Mouse (Mus musculus) hindbrain, embryonic 12.5 days (tissue): ENCODE results near the gene Oat. TPM values are rescaled to one million over a fixed set of nuclear protein-coding genes. Genes with fewer than 3 reads are reported as not detected.
A peak's percentile ranks its signal among the peaks of the same experiment; 100 is the strongest.

Source experiments
- ATAC-seq: fragments of 200-750 bp; cut with Nextera tagmentation; 2 replicates; pipeline ENCODE4 v1.8.0; 2017; ENCODE audit warnings: moderate TSS enrichment; ENCODE audit not compliant: low FRiP score
- H3K27ac ChIP-seq: fragments of 300-500 bp; sonication (generic); 2 replicates; pipeline ENCODE4 v1.5.1; 2016; ENCODE audit warnings: mild to moderate bottlenecking
- H3K27me3 ChIP-seq: fragments of 300-500 bp; sonication (generic); 2 replicates; pipeline ENCODE4 v1.6.1; 2016; ENCODE audit warnings: mild to moderate bottlenecking
- H3K36me3 ChIP-seq: fragments of 300-500 bp; sonication (generic); 2 replicates; pipeline ENCODE4 v1.6.1; 2016; ENCODE audit warnings: mild to moderate bottlenecking
- H3K4me1 ChIP-seq: fragments of 300-500 bp; sonication (generic); 2 replicates; pipeline ENCODE4 v1.6.1; 2016
- H3K4me2 ChIP-seq: fragments of 300-500 bp; sonication (generic); replicated peaks from 2 replicates; pipeline ENCODE4 v1.6.1; 2016; ENCODE audit warnings: mild to moderate bottlenecking
- H3K4me3 ChIP-seq: fragments of 300-500 bp; sonication (generic); 2 replicates; pipeline ENCODE4 v1.5.1; 2016; ENCODE audit warnings: mild to moderate bottlenecking
- H3K9ac ChIP-seq: fragments of 300-500 bp; sonication (generic); 2 replicates; pipeline ENCODE4 v1.6.1; 2016; ENCODE audit warnings: mild to moderate bottlenecking, moderate library complexity
- H3K9me3 ChIP-seq: fragments of 300-500 bp; sonication (generic); replicated peaks from 2 replicates; pipeline ENCODE4 v1.6.1; 2016; ENCODE audit warnings: mild to moderate bottlenecking
- WGBS: fragments of 180-500 bp; shearing (Covaris S2); methylation state at CpG from one replicate; pipeline ENCODE4 v1.1.7; 2016; 5-methylcytosine and 5-hydroxymethylcytosine counted together
- polyA plus RNA-seq: library from polyadenylated mRNA; unstranded; fragments of >200 nt; fragmentation: Nextera tagmentation; extraction: Ambion mirVana; gene quantifications from 2 replicates; pipeline ENCODE4 v1.2.1, GENCODE M21; 2016

Gene Oat
- polyA plus RNA-seq, 1 experiment from 2014 or later, result 127 TPM

GRCm38 (mm10) chr7:132559138-132559766 lies 16.9 kb downstream of the Oat start:
- WGBS, result 57% methylated on average over 3 of the region's 3 CpGs
- H3K4me2 ChIP-seq, result no peak overlapping the region

GRCm38 (mm10) chr7:132558141-132558736 lies 18.0 kb downstream of the Oat start:
- Histone ChIP-seq H3K4me1 (no peaks in the 10 kb centered on the region), H3K9ac (no peak overlapping the region), H3K27me3 (no peaks in the 10 kb centered on the region), H3K4me2 (no peak overlapping the region), H3K36me3 (peaks cover 59% of the 10 kb centered on the region), H3K4me3 (no peak overlapping the region), H3K9me3 (no peaks in the 10 kb centered on the region), H3K27ac (no peak overlapping the region)
- 90% methylated on average over 7 of the region's 7 CpGs for WGBS
- no peak for ATAC-seq

More at GRCm38 (mm10) chr7:132559138-132559766, 16.9 kb downstream of the Oat start:
- H3K27ac ChIP-seq, result no peak overlapping the region
- H3K4me1 ChIP-seq, result no peaks in the 10 kb centered on the region
- H3K27me3 ChIP-seq, result no peaks in the 10 kb centered on the region
- ATAC-seq, result no peak
- H3K9me3 ChIP-seq, result no peaks in the 10 kb centered on the region
- no peak overlapping the region for H3K4me3 ChIP-seq
- peaks cover 69% of the 10 kb centered on the region for H3K36me3 ChIP-seq
- no peak overlapping the region for H3K9ac ChIP-seq

- no peaks in the 10 kb centered on the region for H3K9me3 ChIP-seq
- H3K9ac ChIP-seq, result no peak overlapping the region
- H3K4me2 ChIP-seq, result no peak overlapping the region
- H3K36me3 ChIP-seq, result peaks cover 42% of the 10 kb centered on the region
- no peak overlapping the region for H3K4me3 ChIP-seq
- no peaks in the 10 kb centered on the region for H3K27me3 ChIP-seq
- no peak overlapping the region for H3K27ac ChIP-seq
- H3K4me1 ChIP-seq, result no peaks in the 10 kb centered on the region
- WGBS, result 92% methylated on average over 5 of the region's 5 CpGs
- ATAC-seq, result no peak
Observed at GRCm38 (mm10) chr7:132556575-132556974, 19.6 kb downstream of the Oat start.

- H3K4me1 ChIP-seq, result peaks cover 4% of the 10 kb centered on the region; the same call in 1 of the 2 replicates
- ATAC-seq, result no peak
- H3K27me3 ChIP-seq, result no peaks in the 10 kb centered on the region
- no peak overlapping the region for H3K9ac ChIP-seq
- 43% methylated on average over 4 of the region's 4 CpGs for WGBS
- no peak overlapping the region for H3K4me3 ChIP-seq
- peaks cover 36% of the 10 kb centered on the region for H3K36me3 ChIP-seq
- H3K9me3 ChIP-seq, result no peaks in the 10 kb centered on the region
- H3K4me2 ChIP-seq, result no peak overlapping the region
- no peak overlapping the region for H3K27ac ChIP-seq
Observed at GRCm38 (mm10) chr7:132555911-132556310, 20.3 kb downstream of the Oat start.

GRCm38 (mm10) chr7:132554091-132554490 lies 22.1 kb downstream of the Oat start:
- whole genome bisulfite sequencing, result 72% methylated on average over 2 of the region's 2 CpGs
- Histone ChIP-seq H3K4me1 (peaks cover 4% of the 10 kb centered on the region; the same call in 1 of the 2 replicates), H3K36me3 (peaks cover 22% of the 10 kb centered on the region; the same call in 1 of the 2 replicates), H3K27me3 (no peaks in the 10 kb centered on the region), H3K27ac (no peak overlapping the region), H3K9me3 (no peaks in the 10 kb centered on the region), H3K4me2 (no peak overlapping the region), H3K4me3 (no peak overlapping the region), H3K9ac (no peak overlapping the region)
- no peak for ATAC-seq

GRCm38 (mm10) chr7:132551351-132552126 lies 24.7 kb downstream of the Oat start:
- peak overlapping the region; percentile 39; the same call in 1 of the 2 replicates for H3K9ac ChIP-seq
- no peak overlapping the region; the same call in 1 of the 2 replicates for H3K27ac ChIP-seq
- WGBS, result 2% methylated on average over 27 of the region's 27 CpGs
- peak overlapping the region; percentile 77 for H3K4me2 ChIP-seq
- H3K9me3 ChIP-seq, result no peaks in the 10 kb centered on the region
- ATAC-seq, result peak; percentile 96
- H3K4me3 ChIP-seq, result peak overlapping the region; percentile 45
- peaks cover 4% of the 10 kb centered on the region; the same call in 1 of the 2 replicates for H3K4me1 ChIP-seq
- H3K27me3 ChIP-seq, result 0 out of 2 replicates have a peak, but pooled peaks cover 2% of the 10 kb centered on the region
- 0 out of 2 replicates have a peak, but pooled peaks cover 3% of the 10 kb centered on the region for H3K36me3 ChIP-seq

GRCm38 (mm10) chr7:132547126-132547525 lies 29.1 kb downstream of the Oat start:
- Histone ChIP-seq H3K9ac (no peak overlapping the region), H3K27me3 (peaks cover 2% of the 10 kb centered on the region; the same call in 1 of the 2 replicates), H3K4me3 (no peak overlapping the region), H3K4me2 (no peak overlapping the region), H3K4me1 (peaks cover 9% of the 10 kb centered on the region; the same call in 1 of the 2 replicates), H3K9me3 (no peaks in the 10 kb centered on the region), H3K27ac (no peak overlapping the region), H3K36me3 (no peaks in the 10 kb centered on the region)
- no peak for ATAC-seq
- WGBS, result 75% methylated on average over 3 of the region's 3 CpGs

GRCm38 (mm10) chr7:132542427-132542826 lies 33.8 kb downstream of the Oat start:
- Histone ChIP-seq H3K4me1 (0 out of 2 replicates have a peak, but pooled peaks cover 7% of the 10 kb centered on the region), H3K4me2 (no peak overlapping the region), H3K9me3 (no peaks in the 10 kb centered on the region), H3K9ac (no peak overlapping the region), H3K36me3 (no peaks in the 10 kb centered on the region), H3K4me3 (no peak overlapping the region), H3K27ac (0 out of 2 replicates have a peak overlapping the region, but pooled peaks have one; percentile 30), H3K27me3 (peaks cover 2% of the 10 kb centered on the region; the same call in 1 of the 2 replicates)
- 63% methylated on average over 4 of the region's 4 CpGs for WGBS
- no peak for ATAC-seq

GRCm38 (mm10) chr7:132541566-132541965 lies 34.6 kb downstream of the Oat start:
- Histone ChIP-seq H3K4me2 (no peak overlapping the region), H3K4me1 (0 out of 2 replicates have a peak, but pooled peaks cover 7% of the 10 kb centered on the region), H3K9me3 (no peaks in the 10 kb centered on the region), H3K27me3 (no peaks in the 10 kb centered on the region; the same call in 1 of the 2 replicates), H3K27ac (no peak overlapping the region), H3K9ac (no peak overlapping the region), H3K36me3 (no peaks in the 10 kb centered on the region), H3K4me3 (no peak overlapping the region)
- WGBS, result 57% methylated on average over 3 of the region's 3 CpGs
- ATAC-seq, result no peak

- H3K4me2 ChIP-seq, result no peak overlapping the region
- H3K9ac ChIP-seq, result no peak overlapping the region
- H3K4me3 ChIP-seq, result no peak overlapping the region
- H3K4me1 ChIP-seq, result 0 out of 2 replicates have a peak, but pooled peaks cover 7% of the 10 kb centered on the region
- H3K27me3 ChIP-seq, result no peaks in the 10 kb centered on the region
- H3K27ac ChIP-seq, result no peak overlapping the region
- WGBS, result 79% methylated on average over 4 of the region's 4 CpGs
- no peaks in the 10 kb centered on the region for H3K9me3 ChIP-seq
- ATAC-seq, result no peak
- H3K36me3 ChIP-seq, result no peaks in the 10 kb centered on the region
Observed at GRCm38 (mm10) chr7:132540597-132540996, 35.6 kb downstream of the Oat start.

- Histone ChIP-seq H3K4me3 (no peak overlapping the region), H3K36me3 (no peaks in the 10 kb centered on the region), H3K9ac (no peak overlapping the region), H3K9me3 (no peaks in the 10 kb centered on the region), H3K4me2 (no peak overlapping the region), H3K27ac (no peak overlapping the region), H3K4me1 (peaks cover 4% of the 10 kb centered on the region; the same call in 1 of the 2 replicates), H3K27me3 (0 out of 2 replicates have a peak, but pooled peaks cover 3% of the 10 kb centered on the region)
- WGBS, result 67% methylated on average over 3 of the region's 3 CpGs
- no peak for ATAC-seq
Observed at GRCm38 (mm10) chr7:132529206-132529605, 47.0 kb downstream of the Oat start.

GRCm38 (mm10) chr7:132513419-132513982 lies 62.7 kb downstream of the Oat start:
- no peaks in the 10 kb centered on the region for H3K9me3 ChIP-seq

More at GRCm38 (mm10) chr7:132513419-132513982, 62.7 kb downstream of the Oat start:
- H3K36me3 ChIP-seq, result no peaks in the 10 kb centered on the region
- H3K4me1 ChIP-seq, result no peaks in the 10 kb centered on the region
- no peak overlapping the region for H3K4me2 ChIP-seq
- 82% methylated on average over 7 of the region's 7 CpGs for WGBS
- no peak overlapping the region for H3K27ac ChIP-seq
- no peak overlapping the region for H3K9ac ChIP-seq
- no peak overlapping the region for H3K4me3 ChIP-seq
- no peak for ATAC-seq
- H3K27me3 ChIP-seq, result no peaks in the 10 kb centered on the region
